Mouse (Mus musculus) hindbrain, embryonic 15.5 days (tissue): ENCODE results near the gene Krt7. TPM values are rescaled to one million over a fixed set of nuclear protein-coding genes. Genes with fewer than 3 reads are reported as not detected.

Source experiments
- ATAC-seq: fragments of 200-750 bp; cut with Nextera tagmentation; 2 replicates; pipeline ENCODE4 v1.8.0; 2017; ENCODE audit warnings: low read depth, moderate number of reproducible peaks, moderate TSS enrichment; ENCODE audit not compliant: low FRiP score
- H3K27ac ChIP-seq: fragments of 300-500 bp; sonication (generic); replicated peaks from 2 replicates; pipeline ENCODE4 v1.5.1; 2015; ENCODE audit warnings: mild to moderate bottlenecking, inconsistent platforms
- H3K27me3 ChIP-seq: fragments of 300-500 bp; sonication (generic); 2 replicates; pipeline ENCODE4 v1.6.1; 2015; ENCODE audit warnings: control low read depth, inconsistent platforms
- H3K36me3 ChIP-seq: fragments of 300-500 bp; sonication (generic); 2 replicates; pipeline ENCODE4 v1.6.1; 2015; ENCODE audit warnings: control low read depth, inconsistent platforms
- H3K4me1 ChIP-seq: fragments of 300-500 bp; sonication (generic); replicated peaks from 2 replicates; pipeline ENCODE4 v1.6.1; 2015; ENCODE audit warnings: control low read depth, inconsistent platforms
- H3K4me2 ChIP-seq: fragments of 300-500 bp; sonication (generic); 2 replicates; pipeline ENCODE4 v1.6.1; 2015; ENCODE audit warnings: moderate library complexity, mild to moderate bottlenecking, inconsistent platforms
- H3K4me3 ChIP-seq: fragments of 300-500 bp; sonication (generic); 2 replicates; pipeline ENCODE4 v1.5.1; 2015; ENCODE audit warnings: mild to moderate bottlenecking, inconsistent platforms
- H3K9ac ChIP-seq: fragments of 300-500 bp; sonication (generic); 2 replicates; pipeline ENCODE4 v1.6.1; 2015; ENCODE audit warnings: inconsistent platforms
- H3K9me3 ChIP-seq: fragments of 300-500 bp; sonication (generic); 2 replicates; pipeline ENCODE4 v1.6.1; 2016; ENCODE audit warnings: control low read depth, inconsistent platforms
- WGBS: fragments of 180-500 bp; shearing (Covaris S2); methylation state at CpG from one replicate; pipeline ENCODE4 v1.1.7; 2015; 5-methylcytosine and 5-hydroxymethylcytosine counted together
- polyA plus RNA-seq: library from polyadenylated mRNA; unstranded; fragments of >200 nt; fragmentation: Nextera tagmentation; extraction: Ambion mirVana; gene quantifications from 2 replicates; pipeline ENCODE4 v1.2.1, GENCODE M21; 2015

The Krt7 gene
- polyA plus RNA-seq, 1 experiment from 2014 or later: 1.6 TPM

DNA sequence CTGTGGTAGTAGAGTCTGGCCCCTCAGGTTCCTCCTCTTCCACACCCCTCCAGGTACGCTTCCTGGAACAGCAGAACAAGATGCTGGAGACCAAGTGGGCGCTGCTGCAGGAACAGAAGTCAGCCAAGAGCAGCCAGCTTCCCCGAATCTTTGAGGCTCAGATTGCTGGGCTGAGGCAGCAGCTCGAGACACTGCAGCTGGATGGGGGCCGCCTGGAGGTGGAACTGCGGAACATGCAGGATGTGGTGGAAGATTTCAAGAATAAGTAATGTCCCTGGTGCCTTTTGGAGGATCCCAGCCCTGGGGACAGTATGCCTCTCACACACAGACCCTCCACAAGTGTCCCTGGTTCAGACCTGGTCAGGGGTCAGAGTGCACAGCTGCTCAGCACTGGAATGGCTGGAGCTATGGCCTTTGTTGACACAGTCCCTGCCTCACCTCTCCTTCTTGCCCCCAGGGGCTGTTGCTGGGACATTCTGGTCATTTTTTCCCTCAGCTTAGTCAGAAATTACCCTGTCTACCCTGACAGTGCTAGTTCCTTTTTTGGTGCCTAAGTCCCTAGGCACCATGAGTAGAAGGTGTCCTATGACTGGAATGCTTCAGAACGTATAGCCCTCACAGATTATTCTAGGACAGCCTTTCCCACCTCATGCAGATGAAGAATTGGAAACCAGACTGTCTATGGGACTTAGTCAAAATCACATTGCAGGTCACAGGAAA lies 3.2 kb downstream of the Krt7 start:
- H3K36me3 ChIP-seq: no peaks in the 10 kb centered on the region
- 61% methylated on average over 7 of the region's 7 CpGs for WGBS
- peaks cover 12% of the 10 kb centered on the region for H3K27me3 ChIP-seq

DNA sequence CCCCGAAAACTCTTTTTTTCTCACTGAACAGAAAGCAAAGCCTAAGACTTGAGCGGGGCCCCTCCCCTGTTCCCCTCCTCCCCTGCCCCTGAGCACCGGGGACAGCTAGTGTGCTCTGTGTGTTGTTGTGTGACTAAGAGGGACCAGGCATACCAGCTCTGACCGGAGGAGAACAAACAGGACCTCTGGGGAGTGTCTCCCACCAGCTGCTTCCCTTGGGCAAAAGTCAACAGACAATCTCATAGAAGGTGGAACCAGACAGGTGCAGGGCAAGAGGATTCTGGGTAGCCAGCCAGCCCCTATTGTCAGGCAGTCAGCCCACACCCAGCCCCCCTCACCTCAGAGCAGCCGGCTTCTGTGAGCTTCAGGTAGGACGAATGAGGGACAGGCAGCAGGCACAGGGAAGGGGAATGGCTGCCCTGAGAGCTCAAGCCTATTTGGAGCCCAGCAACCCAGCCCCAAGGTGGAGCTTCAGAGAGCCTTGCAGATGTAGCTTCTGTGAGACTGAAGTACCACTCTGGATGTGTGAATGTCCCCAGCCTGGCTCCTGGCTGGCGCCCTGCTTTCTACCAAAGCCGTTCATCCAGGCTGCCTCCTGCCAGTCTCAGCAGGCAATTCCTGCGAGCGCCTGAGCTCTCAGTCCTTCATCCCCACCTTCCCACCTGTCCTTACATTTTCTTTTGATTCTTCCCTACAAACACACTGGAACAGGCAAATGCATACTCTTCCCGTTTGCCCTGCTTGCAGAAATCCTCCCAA lies 4.1 kb downstream of the Krt7 start:
- H3K4me2 ChIP-seq: no peak overlapping the region
- 49% methylated on average over 11 of the region's 11 CpGs for WGBS
- no peaks in the 10 kb centered on the region for H3K36me3 ChIP-seq
- no peak overlapping the region for H3K27ac ChIP-seq
- H3K4me3 ChIP-seq: no peak overlapping the region
- peaks cover 12% of the 10 kb centered on the region for H3K27me3 ChIP-seq
- no peaks in the 10 kb centered on the region for H3K9me3 ChIP-seq
- no peak overlapping the region for H3K9ac ChIP-seq
- ATAC-seq: no peak
- 0 out of 2 replicates have a peak, but pooled peaks cover 3% of the 10 kb centered on the region for H3K4me1 ChIP-seq

More for the DNA sequence above, 3.2 kb downstream of the Krt7 start:
- no peak overlapping the region for H3K9ac ChIP-seq
- H3K4me3 ChIP-seq: no peak overlapping the region
- H3K4me2 ChIP-seq: no peak overlapping the region
- H3K9me3 ChIP-seq: no peaks in the 10 kb centered on the region
- H3K4me1 ChIP-seq: 0 out of 2 replicates have a peak, but pooled peaks cover 3% of the 10 kb centered on the region
- H3K27ac ChIP-seq: no peak overlapping the region
- ATAC-seq: no peak

DNA sequence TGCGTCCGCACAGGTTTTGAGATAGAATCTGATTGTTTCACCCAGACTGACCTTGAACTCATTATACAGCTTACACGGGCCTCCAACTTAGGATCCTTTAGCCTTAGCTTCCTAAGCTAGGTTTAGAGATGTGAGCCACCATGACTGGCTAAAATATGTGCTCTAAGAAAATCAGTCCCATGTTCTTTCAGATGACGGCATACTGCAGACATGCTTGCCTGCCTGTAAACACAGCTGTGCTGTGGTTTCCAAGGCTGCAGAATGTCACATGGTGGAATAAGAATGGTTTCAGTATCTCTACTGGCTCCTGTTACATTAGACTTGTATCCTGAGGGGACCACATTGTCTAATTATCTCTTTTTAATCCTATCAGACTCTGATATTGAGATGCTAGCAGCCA lies 8.1 kb downstream of the Krt7 start:
- Histone ChIP-seq H3K27me3 (no peaks in the 10 kb centered on the region), H3K27ac (no peak overlapping the region), H3K9me3 (no peaks in the 10 kb centered on the region), H3K4me3 (no peak overlapping the region), H3K4me1 (0 out of 2 replicates have a peak, but pooled peaks cover 3% of the 10 kb centered on the region), H3K36me3 (no peaks in the 10 kb centered on the region), H3K9ac (no peak overlapping the region), H3K4me2 (no peak overlapping the region)
- no peak for ATAC-seq
- 78% methylated on average over 4 of the region's 4 CpGs for WGBS

DNA sequence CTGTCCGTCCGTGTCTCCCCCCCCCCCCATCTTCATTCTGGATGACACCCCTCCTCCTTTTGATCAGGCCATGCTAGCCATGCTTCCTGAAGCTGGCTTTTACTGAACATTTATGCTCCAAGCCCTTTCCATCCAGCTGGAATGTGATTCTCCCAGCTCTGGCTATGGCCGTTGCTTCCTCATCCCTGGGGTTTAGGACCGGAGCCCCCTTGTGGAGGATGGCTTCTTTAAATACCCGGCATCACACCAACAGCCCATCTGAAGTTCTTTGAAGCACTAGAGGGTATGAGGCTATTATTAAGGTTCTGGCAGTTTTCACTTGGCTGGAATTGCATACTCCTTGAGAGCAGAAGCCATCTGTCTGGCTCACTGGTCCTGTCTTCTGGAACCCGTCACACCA lies 10.1 kb downstream of the Krt7 start:
- Histone ChIP-seq H3K36me3 (no peaks in the 10 kb centered on the region), H3K9me3 (no peaks in the 10 kb centered on the region), H3K9ac (no peak overlapping the region), H3K4me2 (no peak overlapping the region), H3K4me1 (no peaks in the 10 kb centered on the region), H3K27ac (no peak overlapping the region), H3K4me3 (no peak overlapping the region), H3K27me3 (no peaks in the 10 kb centered on the region)
- 56% methylated on average over 5 of the region's 6 CpGs for WGBS
- no peak for ATAC-seq

DNA sequence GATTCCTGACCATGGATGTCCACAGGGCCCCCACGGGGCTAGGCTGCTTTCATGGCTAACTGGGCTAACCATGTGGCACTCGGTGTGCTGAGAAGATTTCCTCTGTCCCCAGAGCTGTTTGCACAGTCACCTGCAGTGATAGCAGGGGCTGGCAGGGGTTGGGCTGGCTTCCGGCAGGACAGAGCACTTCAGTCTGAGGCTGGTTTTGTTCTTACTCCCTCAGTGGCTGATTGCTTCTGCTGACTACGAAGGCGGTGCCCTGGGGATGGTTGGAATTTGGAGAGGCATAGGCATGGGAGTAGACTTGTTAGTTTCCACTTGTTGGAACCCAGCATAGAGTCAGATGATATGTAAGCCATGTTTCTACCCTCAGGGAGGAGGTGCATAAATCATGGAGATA lies 14.1 kb downstream of the Krt7 start:
- H3K27me3 ChIP-seq: no peaks in the 10 kb centered on the region
- H3K4me1 ChIP-seq: no peaks in the 10 kb centered on the region
- no peak overlapping the region for H3K4me2 ChIP-seq
- H3K4me3 ChIP-seq: no peak overlapping the region
- no peak overlapping the region for H3K9ac ChIP-seq
- WGBS: 26% methylated on average over 5 of the region's 5 CpGs
- H3K27ac ChIP-seq: no peak overlapping the region
- H3K36me3 ChIP-seq: no peaks in the 10 kb centered on the region
- ATAC-seq: no peak
- no peaks in the 10 kb centered on the region for H3K9me3 ChIP-seq

DNA sequence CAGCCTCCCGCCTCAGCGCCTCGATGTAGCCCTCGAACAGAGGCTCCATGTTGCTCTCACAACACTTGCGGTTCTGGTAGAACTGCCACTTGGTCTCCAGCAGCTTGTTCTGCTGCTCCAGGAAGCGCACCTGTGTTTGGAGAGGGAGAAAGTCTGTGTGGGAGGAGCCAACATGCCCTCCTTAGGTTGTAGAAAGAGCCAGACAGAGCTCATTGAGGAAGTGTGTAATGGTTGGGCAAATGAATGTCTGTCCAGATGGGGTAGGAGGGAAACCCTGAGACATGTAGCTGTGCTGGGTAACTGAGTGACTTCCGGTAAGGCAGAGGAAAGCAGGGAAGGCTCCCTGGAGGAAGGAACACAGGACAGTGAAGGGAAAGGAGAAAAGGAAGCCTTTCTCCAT lies 25.8 kb downstream of the Krt7 start:
- Histone ChIP-seq H3K9me3 (no peaks in the 10 kb centered on the region), H3K36me3 (no peaks in the 10 kb centered on the region), H3K9ac (no peak overlapping the region), H3K4me3 (no peak overlapping the region), H3K4me1 (peaks cover 8% of the 10 kb centered on the region), H3K4me2 (no peak overlapping the region), H3K27ac (no peak overlapping the region), H3K27me3 (peaks cover 18% of the 10 kb centered on the region)
- no peak for ATAC-seq
- WGBS: 89% methylated on average over 7 of the region's 7 CpGs

DNA sequence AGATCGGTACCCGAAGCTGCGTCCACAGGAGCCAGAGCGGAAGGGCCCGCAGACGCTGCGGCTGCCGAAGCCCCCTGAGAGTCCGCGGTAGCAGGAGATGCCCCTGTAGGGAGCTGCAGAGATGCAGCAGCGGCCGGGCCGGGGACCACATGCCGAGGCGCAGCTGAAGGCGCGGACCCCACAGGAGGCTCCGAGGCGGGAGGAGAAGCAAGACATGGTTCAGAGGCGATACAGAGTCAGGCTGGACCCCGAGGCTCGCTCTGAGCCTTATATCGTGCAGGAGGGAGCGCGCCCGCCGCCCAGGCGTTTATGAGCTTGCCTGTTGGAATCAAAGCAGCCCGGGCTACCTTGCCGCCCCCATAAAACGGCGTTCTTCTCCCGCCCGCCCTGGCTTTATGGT lies 27.7 kb downstream of the Krt7 start, which contains the start of gene Krt87:
Gene Krt87 (minus strand): TSS at position 250 of the 400 bp plus-strand sequence.
- Histone ChIP-seq H3K4me1 (peaks cover 8% of the 10 kb centered on the region), H3K4me2 (peak within 1 kb of the TSS; percentile 88), H3K36me3 (no peaks in the 10 kb centered on the region), H3K27ac (no peak within 1 kb of the TSS), H3K4me3 (peak within 1 kb of the TSS; percentile 39), H3K9ac (peak within 1 kb of the TSS; percentile 48), H3K27me3 (peaks cover 18% of the 10 kb centered on the region), H3K9me3 (no peaks in the 10 kb centered on the region)
- ATAC-seq: no peak
- WGBS: 2% methylated on average over 34 of the region's 34 CpGs

DNA sequence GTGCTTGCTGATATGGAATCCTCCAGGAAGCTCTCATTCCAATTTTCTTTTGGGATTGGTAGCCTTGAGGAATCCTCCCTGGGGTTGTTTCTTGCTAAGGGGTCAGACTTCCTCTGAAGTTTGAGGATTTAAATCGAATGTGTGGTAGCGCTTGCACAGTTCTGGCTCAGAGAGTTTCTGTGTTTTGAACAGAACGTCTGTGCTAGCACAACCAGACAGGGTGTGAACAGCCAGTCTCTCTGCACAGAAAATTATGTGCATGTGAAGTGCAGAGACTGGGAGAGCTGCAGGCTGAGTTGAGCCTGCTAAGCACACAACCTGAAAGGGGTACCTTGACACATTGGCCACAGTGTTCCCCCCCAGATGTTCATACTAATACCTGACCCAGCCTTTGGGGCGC lies 30.0 kb downstream of the Krt7 start:
- WGBS: 84% methylated on average over 4 of the region's 4 CpGs
- peaks cover 8% of the 10 kb centered on the region for H3K4me1 ChIP-seq
- H3K9me3 ChIP-seq: no peaks in the 10 kb centered on the region
- no peak overlapping the region for H3K4me2 ChIP-seq
- H3K27me3 ChIP-seq: peaks cover 18% of the 10 kb centered on the region
- no peak for ATAC-seq
- no peak overlapping the region for H3K4me3 ChIP-seq
- H3K36me3 ChIP-seq: no peaks in the 10 kb centered on the region
- H3K9ac ChIP-seq: no peak overlapping the region
- H3K27ac ChIP-seq: no peak overlapping the region

DNA sequence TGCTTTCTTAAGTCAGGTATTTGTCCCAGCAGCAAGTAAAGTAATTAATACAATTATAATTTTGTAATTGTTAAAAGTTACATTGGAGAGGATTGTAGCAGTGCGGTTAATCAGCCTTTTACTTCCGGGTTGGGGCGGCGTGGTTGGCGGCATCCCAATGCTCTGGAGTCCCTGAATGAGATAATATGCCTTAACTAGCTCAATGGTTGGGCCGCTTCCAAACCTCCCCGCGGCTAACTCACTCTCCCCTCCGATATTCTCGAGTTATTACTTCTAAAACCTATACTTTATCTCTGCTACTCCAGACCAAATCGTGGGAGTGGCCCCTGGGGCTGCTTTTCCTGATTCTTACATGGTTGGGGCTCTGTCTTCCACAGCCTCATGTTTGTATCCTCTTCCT lies 35.7 kb downstream of the Krt7 start:
- 74% methylated on average over 11 of the region's 11 CpGs for WGBS
- Histone ChIP-seq H3K9me3 (no peaks in the 10 kb centered on the region), H3K4me3 (no peak overlapping the region), H3K4me2 (no peak overlapping the region), H3K9ac (no peak overlapping the region), H3K4me1 (no peaks in the 10 kb centered on the region), H3K36me3 (no peaks in the 10 kb centered on the region), H3K27me3 (no peaks in the 10 kb centered on the region), H3K27ac (no peak overlapping the region)
- ATAC-seq: no peak

DNA sequence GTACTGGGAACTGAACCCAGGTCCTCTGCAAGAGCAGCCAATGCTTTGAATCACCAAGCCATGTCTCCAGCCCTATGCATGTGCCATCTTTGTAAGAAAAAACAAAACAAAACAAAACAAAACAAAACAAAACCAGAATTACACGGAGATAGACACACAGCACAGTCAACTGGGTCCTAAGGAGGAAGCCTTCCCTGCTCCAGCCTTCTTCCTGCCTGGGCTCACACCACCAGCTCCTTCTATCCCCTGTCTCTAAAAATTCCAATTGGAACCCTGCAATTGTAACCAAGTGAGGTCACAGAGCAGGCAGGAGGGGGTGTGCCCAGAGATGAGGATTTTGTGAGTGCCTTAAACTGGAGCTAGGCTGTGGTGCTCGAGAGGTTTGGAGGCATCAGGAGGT lies 36.6 kb downstream of the Krt7 start, which contains the start of gene Krt88:
Gene Krt88 (plus strand): TSS at position 301 of the 400 bp plus-strand sequence.
- WGBS: 87% methylated on average over 2 of the region's 2 CpGs
- H3K4me2 ChIP-seq: no peak within 1 kb of the TSS
- no peak within 1 kb of the TSS for H3K9ac ChIP-seq
- no peaks in the 10 kb centered on the region for H3K4me1 ChIP-seq
- no peaks in the 10 kb centered on the region for H3K36me3 ChIP-seq
- H3K9me3 ChIP-seq: no peaks in the 10 kb centered on the region
- H3K27me3 ChIP-seq: no peaks in the 10 kb centered on the region
- H3K27ac ChIP-seq: no peak within 1 kb of the TSS
- no peak within 1 kb of the TSS for H3K4me3 ChIP-seq
- ATAC-seq: no peak

DNA sequence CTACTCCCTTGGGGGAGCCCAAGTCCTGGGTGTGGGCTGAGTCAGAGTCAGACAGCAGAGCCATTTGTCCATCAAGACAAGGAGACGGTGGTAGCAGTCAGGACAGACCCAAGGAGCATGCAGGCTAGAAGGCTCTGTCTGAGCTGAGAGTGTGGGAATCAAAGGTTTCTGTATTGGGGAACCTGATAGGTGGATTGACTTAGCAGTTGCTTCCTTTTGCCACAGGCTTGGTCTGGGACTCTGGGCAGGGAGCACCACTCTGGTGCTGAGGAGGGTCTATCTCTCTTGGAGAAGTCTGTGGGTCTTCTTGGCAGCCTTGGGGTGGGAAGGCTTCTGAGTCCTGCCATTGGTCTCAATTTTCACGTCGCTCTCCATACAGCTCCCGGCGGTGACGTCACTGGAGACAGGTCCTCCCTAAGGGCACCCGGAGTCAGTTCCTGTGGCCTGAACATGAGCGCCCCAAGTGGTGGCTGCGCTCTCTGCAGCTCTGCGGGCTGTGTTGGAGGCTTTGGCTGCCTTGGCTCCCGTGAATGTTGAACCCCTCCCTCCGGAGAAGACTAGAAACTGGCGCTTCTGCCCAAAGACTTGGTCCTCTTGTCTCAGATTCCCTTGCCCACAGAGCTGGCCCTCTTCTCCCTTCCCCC lies 42.4 kb downstream of the Krt7 start:
- Histone ChIP-seq H3K4me3 (no peak overlapping the region), H3K27ac (no peak overlapping the region), H3K4me1 (peaks cover under 1% of the 10 kb centered on the region; the same call in 1 of the 2 replicates), H3K9me3 (no peaks in the 10 kb centered on the region), H3K27me3 (no peaks in the 10 kb centered on the region), H3K36me3 (no peaks in the 10 kb centered on the region), H3K9ac (no peak overlapping the region), H3K4me2 (peak overlapping the region; percentile 16; the same call in 1 of the 2 replicates)
- 8% methylated on average over 13 of the region's 13 CpGs for WGBS
- ATAC-seq: no peak

DNA sequence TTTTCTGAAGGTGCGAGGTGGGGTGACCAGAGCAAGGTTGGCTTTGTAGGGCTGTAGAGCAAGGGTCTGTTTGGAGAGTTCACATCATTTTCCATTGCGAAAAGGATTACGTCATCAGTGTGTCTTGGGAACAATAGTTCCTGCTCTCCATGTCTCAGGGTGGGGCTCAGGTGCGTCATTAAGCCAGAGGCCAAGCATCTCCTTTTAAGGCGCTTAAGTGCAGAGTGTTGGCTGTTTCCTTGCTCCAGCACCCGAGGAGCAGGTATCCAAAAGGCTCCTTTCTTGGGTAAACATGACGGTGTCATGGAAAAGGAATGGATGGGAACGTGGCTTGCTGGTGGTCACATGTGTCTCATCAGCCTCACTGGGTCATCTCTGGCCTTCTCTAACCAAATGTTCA lies 43.9 kb downstream of the Krt7 start:
- 89% methylated on average over 8 of the region's 8 CpGs for WGBS
- Histone ChIP-seq H3K36me3 (no peaks in the 10 kb centered on the region), H3K9me3 (no peaks in the 10 kb centered on the region), H3K9ac (no peak overlapping the region), H3K4me2 (no peak overlapping the region), H3K27ac (no peak overlapping the region), H3K4me3 (no peak overlapping the region), H3K27me3 (no peaks in the 10 kb centered on the region), H3K4me1 (peaks cover 8% of the 10 kb centered on the region; the same call in 1 of the 2 replicates)
- ATAC-seq: no peak
